Comparison of ENCODE assay signal across 31 mouse cellular contexts in the genomic region with DNA sequence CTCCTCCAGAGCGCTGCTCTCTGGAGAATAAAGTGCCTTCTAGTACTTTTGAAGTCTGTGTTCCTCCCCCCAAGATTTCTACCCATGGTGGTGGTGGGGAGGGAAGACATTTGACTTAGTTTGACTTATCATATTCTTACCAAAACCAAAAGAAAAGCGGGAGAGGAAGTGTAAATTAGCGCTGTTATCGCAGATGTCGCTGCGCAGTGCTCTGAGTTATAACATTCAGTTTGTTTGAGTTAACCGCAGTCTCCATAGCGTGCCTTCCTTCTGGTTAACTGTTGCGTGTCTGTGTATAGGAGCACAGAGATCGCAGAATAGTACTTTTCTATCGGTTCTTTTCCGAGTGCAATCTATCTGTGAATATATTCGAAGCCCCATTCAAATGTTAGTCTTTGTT. TPM values are rescaled to one million over a fixed set of nuclear protein-coding genes. Genes with fewer than 3 reads are reported as not detected.
"Had no signal": no experiment of that assay in that cellular context is flagged by ENCODE, and none has a peak within 500 bp of the region (broad histone marks: within the 10 kb centered on the region; RNA-seq: fewer than 3 reads in every experiment).

No protein-coding gene starts in this region.

- H3K27ac ChIP-seq: liver, embryonic 15.5 days; lung, embryonic 15.5 days; macrophage; midbrain, embryonic 13.5 days; midbrain, embryonic 15.5 days; neural tube, embryonic 12.5 days had no signal

- H3K36me3 ChIP-seq: liver, embryonic 15.5 days; lung, embryonic 15.5 days; midbrain, embryonic 13.5 days; midbrain, embryonic 15.5 days; neural tube, embryonic 12.5 days had no signal

- DNase-seq: liver, postnatal 0 days; lung, adult 2 months; lung, postnatal 14 days; lung, postnatal 36 days; retina, postnatal 1 day; right cerebral cortex, adult 18-20 months; right cerebral cortex, postnatal 25 days; right cerebral cortex, postnatal 4 days; spleen, adult 18-20 months; thymus, adult 18-20 months; thymus, postnatal 14 days; thymus, postnatal 4 days had no signal

- H3K4me1 ChIP-seq: liver, embryonic 15.5 days; lung, embryonic 15.5 days; megakaryocyte, embryonic 14.5 days; midbrain, embryonic 13.5 days; midbrain, embryonic 15.5 days; neural tube, embryonic 12.5 days had no signal

- H3K9me3 ChIP-seq: liver, embryonic 15.5 days; lung, embryonic 15.5 days; midbrain, embryonic 13.5 days; midbrain, embryonic 15.5 days; neural tube, embryonic 12.5 days had no signal

- H3K27me3 ChIP-seq: liver, embryonic 15.5 days; lung, embryonic 15.5 days; midbrain, embryonic 13.5 days; midbrain, embryonic 15.5 days; neural tube, embryonic 12.5 days had no signal

- H3K4me3 ChIP-seq: liver, embryonic 15.5 days; lung, embryonic 15.5 days; megakaryocyte, embryonic 14.5 days; midbrain, embryonic 13.5 days; midbrain, embryonic 15.5 days; neural tube, embryonic 12.5 days had no signal

RNA-seq across cellular contexts. Expression of a gene that starts 16.4 kb away (rescaled TPM):
- total RNA-seq: megakaryocyte progenitor cell, adult 5-6 weeks; midbrain, postnatal 0 days; monocyte, adult 5-6 weeks; neutrophil, adult 5-6 weeks had no signal
- polyA plus RNA-seq: liver, embryonic 15.5 days; liver, postnatal 0 days; lung, embryonic 15.5 days; lung, postnatal 0 days; macrophage; midbrain, embryonic 11.5 days; midbrain, embryonic 13.5 days; midbrain, embryonic 15.5 days; midbrain, postnatal 0 days; neural tube, embryonic 12.5 days; neural tube, embryonic 14.5 days; small intestine, adult 2 months had no signal

RNA-seq across cellular contexts. Expression of a gene that starts 46.6 kb away (rescaled TPM):
- total RNA-seq: megakaryocyte progenitor cell, adult 5-6 weeks; midbrain, postnatal 0 days; monocyte, adult 5-6 weeks; neutrophil, adult 5-6 weeks had no signal
- polyA plus RNA-seq: liver, embryonic 15.5 days; liver, postnatal 0 days; lung, adult 2 months; lung, embryonic 15.5 days; lung, postnatal 0 days; macrophage; midbrain, embryonic 11.5 days; midbrain, embryonic 13.5 days; midbrain, embryonic 15.5 days; midbrain, postnatal 0 days; neural tube, embryonic 12.5 days; neural tube, embryonic 14.5 days; small intestine, adult 2 months; stomach, embryonic 14.5 days; stomach, embryonic 16.5 days; thymus, postnatal 0 days; urinary bladder, adult 2 months had no signal
